Mouse (Mus musculus): ENCODE results near the gene Dad1.

Dad1 gene

GRCm38 (mm10) chr14:54224484-54225467 lies 29.1 kb downstream of the Dad1 start:
- no peak for DNase-seq (ENCODE audit: low read depth, low spot score)

GRCm38 (mm10) chr14:54224064-54224417 lies 29.9 kb downstream of the Dad1 start:
- DNase-seq (ENCODE audit: low read depth, low spot score): no peak

GRCm38 (mm10) chr14:54223315-54224063 lies 30.4 kb downstream of the Dad1 start:
- DNase-seq (ENCODE audit: low read depth, low spot score): no peak

- DNase-seq (ENCODE audit: low read depth, low spot score): no peak
These were observed 31.6 kb downstream of the Dad1 start for GRCm38 (mm10) chr14:54222289-54222727.

GRCm38 (mm10) chr14:54221641-54222040 lies 32.3 kb downstream of the Dad1 start:
- no peak for DNase-seq (ENCODE audit: low read depth, low spot score)

- no peak for DNase-seq (ENCODE audit: low read depth, low spot score)
These were observed 33.0 kb downstream of the Dad1 start for GRCm38 (mm10) chr14:54220726-54221494.

GRCm38 (mm10) chr14:54219849-54220248 lies 34.1 kb downstream of the Dad1 start:
- no peak for DNase-seq (ENCODE audit: low read depth, low spot score)

- no peak for DNase-seq (ENCODE audit: low read depth, low spot score)
These were observed 34.6 kb downstream of the Dad1 start for GRCm38 (mm10) chr14:54219256-54219655.

- no peak for DNase-seq (ENCODE audit: low read depth, low spot score)
These were observed 35.2 kb downstream of the Dad1 start for GRCm38 (mm10) chr14:54218721-54219120.

- DNase-seq (ENCODE audit: low read depth, low spot score): no peak
These were observed 35.7 kb downstream of the Dad1 start for GRCm38 (mm10) chr14:54218233-54218632.

GRCm38 (mm10) chr14:54216126-54216525 lies 37.8 kb downstream of the Dad1 start:
- DNase-seq (ENCODE audit: low read depth, low spot score): no peak

GRCm38 (mm10) chr14:54214901-54215300 lies 39.0 kb downstream of the Dad1 start:
- no peak for DNase-seq (ENCODE audit: low read depth, low spot score)

- DNase-seq (ENCODE audit: low read depth, low spot score): no peak
These were observed 39.4 kb downstream of the Dad1 start for GRCm38 (mm10) chr14:54214477-54214876.

- DNase-seq (ENCODE audit: low read depth, low spot score): no peak
These were observed 40.2 kb downstream of the Dad1 start for GRCm38 (mm10) chr14:54213734-54214133.

- DNase-seq (ENCODE audit: low read depth, low spot score): no peak
These were observed 42.1 kb downstream of the Dad1 start for GRCm38 (mm10) chr14:54211755-54212154.

GRCm38 (mm10) chr14:54211199-54211598 lies 42.7 kb downstream of the Dad1 start:
- no peak for DNase-seq (ENCODE audit: low read depth, low spot score)

- no peak for DNase-seq (ENCODE audit: low read depth, low spot score)
These were observed 43.5 kb downstream of the Dad1 start for GRCm38 (mm10) chr14:54210401-54210800.

GRCm38 (mm10) chr14:54209932-54210331 lies 44.0 kb downstream of the Dad1 start:
- DNase-seq (ENCODE audit: low read depth, low spot score): no peak

- no peak for DNase-seq (ENCODE audit: low read depth, low spot score)
These were observed 45.2 kb downstream of the Dad1 start for GRCm38 (mm10) chr14:54208741-54209140.

- no peak for DNase-seq (ENCODE audit: low read depth, low spot score)
These were observed 46.0 kb downstream of the Dad1 start for GRCm38 (mm10) chr14:54207924-54208323.

- DNase-seq (ENCODE audit: low read depth, low spot score): no peak
These were observed 47.0 kb downstream of the Dad1 start for GRCm38 (mm10) chr14:54206750-54207550.

Measured in retina, adult 2 months (tissue).